Mouse (Mus musculus): ENCODE results near the gene Lepr. TPM values are rescaled to one million over a fixed set of nuclear protein-coding genes. Genes with fewer than 3 reads are reported as not detected.
"Not testable (repeated sequence)": the region's sequence is repeated elsewhere in the genome, so short reads cannot be mapped to it uniquely, and the experiment has no call there.

Gene Lepr
- polyA plus RNA-seq, 1 experiment from 2014 or later = 6.2 TPM

DNA sequence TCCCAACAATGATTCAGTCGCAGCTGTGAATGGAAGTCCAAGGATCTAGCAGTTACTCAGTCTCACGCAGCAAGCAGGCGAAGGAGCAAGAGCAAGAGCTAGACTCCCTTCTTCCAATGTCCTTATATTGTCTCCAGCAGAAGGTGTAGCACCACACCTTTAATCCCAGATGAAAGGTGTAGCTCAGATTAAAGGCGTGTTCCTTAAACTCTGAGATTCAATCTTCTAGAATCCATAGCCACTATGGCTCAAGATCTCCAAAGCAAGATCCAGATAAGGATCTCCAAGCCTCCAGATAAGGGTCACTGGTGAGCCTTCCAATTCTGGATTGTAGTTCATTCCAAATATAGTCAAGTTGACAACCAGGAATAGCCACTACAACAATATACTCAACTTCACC lies 126.7 kb downstream of the Lepr start, which contains the start of gene B020004J07Rik:
B020004J07Rik (minus strand) TSS at position 101 of the 400 bp plus-strand sequence.
- WGBS = 97% methylated on average over 3 of the region's 4 CpGs
- not testable (repeated sequence) for H3K27me3 ChIP-seq (ENCODE audit: control insufficient read depth, insufficient read depth, low read length); ATAC-seq (ENCODE audit: low FRiP score); H3K4me1 ChIP-seq (replicated peaks; ENCODE audit: control insufficient read depth, insufficient read depth, low read length); H3K36me3 ChIP-seq (replicated peaks; ENCODE audit: control insufficient read depth, insufficient read depth); H3K9ac ChIP-seq; H3K9me3 ChIP-seq (ENCODE audit: control insufficient read depth, low read length); DNase-seq (ENCODE audit: low spot score); H3K27ac ChIP-seq; H3K4me2 ChIP-seq (replicated peaks); H3K4me3 ChIP-seq (replicated peaks; ENCODE audit: low read length)

DNA sequence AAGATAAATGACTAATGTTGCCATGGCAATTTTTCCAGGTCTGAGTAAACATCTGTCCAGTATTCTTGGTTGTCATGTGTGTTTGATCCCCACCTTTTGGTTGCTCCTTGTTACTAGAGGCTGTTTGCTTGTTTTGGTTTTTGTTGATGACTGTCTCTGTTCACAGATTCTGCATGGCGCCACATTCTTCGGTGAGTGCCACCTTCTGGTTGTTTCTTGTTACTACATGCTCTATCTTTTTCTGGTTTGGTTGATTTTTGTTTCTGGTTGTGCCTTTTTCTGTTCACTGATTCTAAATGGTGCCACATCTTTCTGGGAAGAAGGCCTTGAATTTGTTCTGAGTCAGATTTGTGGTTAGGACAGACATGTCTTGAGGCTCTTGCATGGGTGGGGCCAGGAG lies 133.7 kb downstream of the Lepr start:
- Histone ChIP-seq H3K27ac (no peak overlapping the region), H3K36me3 (replicated peaks; ENCODE audit: control insufficient read depth, insufficient read depth) (no peaks in the 10 kb centered on the region), H3K27me3 (ENCODE audit: control insufficient read depth, insufficient read depth, low read length) (no peaks in the 10 kb centered on the region), H3K4me2 (replicated peaks) (no peak overlapping the region), H3K4me3 (replicated peaks; ENCODE audit: low read length) (no peak overlapping the region), H3K4me1 (replicated peaks; ENCODE audit: control insufficient read depth, insufficient read depth, low read length) (no peaks in the 10 kb centered on the region), H3K9me3 (ENCODE audit: control insufficient read depth, low read length) (peaks cover 14% of the 10 kb centered on the region), H3K9ac (no peak overlapping the region)
- ATAC-seq (ENCODE audit: low FRiP score) = no peak
- 63% methylated on average over 2 of the region's 2 CpGs for WGBS
- DNase-seq (ENCODE audit: low spot score) = no peak

GRCm38 (mm10) chr4:101860873-101861272 lies 143.7 kb downstream of the Lepr start:
- no peak for ATAC-seq (ENCODE audit: low FRiP score)
- H3K9ac ChIP-seq = no peak overlapping the region
- H3K4me1 ChIP-seq (replicated peaks; ENCODE audit: control insufficient read depth, insufficient read depth, low read length) = no peaks in the 10 kb centered on the region
- H3K36me3 ChIP-seq (replicated peaks; ENCODE audit: control insufficient read depth, insufficient read depth) = no peaks in the 10 kb centered on the region
- H3K9me3 ChIP-seq (ENCODE audit: control insufficient read depth, low read length) = no peaks in the 10 kb centered on the region
- H3K4me3 ChIP-seq (replicated peaks; ENCODE audit: low read length) = no peak overlapping the region
- no peaks in the 10 kb centered on the region for H3K27me3 ChIP-seq (ENCODE audit: control insufficient read depth, insufficient read depth, low read length)
- no peak overlapping the region for H3K27ac ChIP-seq
- 43% methylated on average over 6 of the region's 6 CpGs for WGBS
- DNase-seq (ENCODE audit: low spot score) = no peak
- no peak overlapping the region for H3K4me2 ChIP-seq (replicated peaks)

DNA sequence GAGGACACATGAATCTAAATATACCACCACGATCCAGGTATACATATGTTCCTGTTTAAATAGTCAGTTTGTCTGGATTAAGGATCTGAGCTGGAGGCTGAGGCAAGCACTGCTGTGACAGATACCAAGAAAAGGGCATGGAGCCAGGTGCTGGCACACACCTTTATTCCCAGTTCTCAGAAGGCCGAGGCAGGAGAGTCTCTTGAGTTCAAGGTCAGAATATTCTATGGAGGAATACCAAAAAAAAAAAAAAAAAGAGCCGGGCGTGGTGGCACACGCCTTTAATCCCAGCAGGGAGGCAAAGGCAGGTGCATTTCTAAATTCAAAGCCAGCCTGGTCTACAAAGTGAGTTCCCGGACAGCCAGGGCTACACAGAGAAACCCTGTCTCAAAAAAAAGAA lies 145.1 kb downstream of the Lepr start:
- Histone ChIP-seq H3K36me3 (replicated peaks; ENCODE audit: control insufficient read depth, insufficient read depth) (no peaks in the 10 kb centered on the region), H3K4me2 (replicated peaks) (no peak overlapping the region), H3K9me3 (ENCODE audit: control insufficient read depth, low read length) (no peaks in the 10 kb centered on the region), H3K27me3 (ENCODE audit: control insufficient read depth, insufficient read depth, low read length) (no peaks in the 10 kb centered on the region), H3K4me1 (replicated peaks; ENCODE audit: control insufficient read depth, insufficient read depth, low read length) (no peaks in the 10 kb centered on the region), H3K4me3 (replicated peaks; ENCODE audit: low read length) (no peak overlapping the region), H3K9ac (no peak overlapping the region), H3K27ac (no peak overlapping the region)
- ATAC-seq (ENCODE audit: low FRiP score) (no peak), DNase-seq (ENCODE audit: low spot score) (no peak)
- WGBS = 93% methylated on average over 6 of the region's 6 CpGs

Other genes starting within 250 kb of the Lepr start
- gene Dnajc6, start 220.8 kb upstream of the Lepr start, polyA plus RNA-seq (2014; fragmentation: Nextera tagmentation; extraction: Ambion mirVana) = 66.1 and 76.6 TPM in 2 replicates
- gene Leprot, start 69.7 kb upstream of the Lepr start, polyA plus RNA-seq (2014; fragmentation: Nextera tagmentation; extraction: Ambion mirVana) = 84.7 and 90.7 TPM in 2 replicates
- gene B020004J07Rik, start 126.6 kb downstream of the Lepr start, polyA plus RNA-seq (2014; fragmentation: Nextera tagmentation; extraction: Ambion mirVana) = not detected in 2 replicates
- gene C130073F10Rik, start 176.4 kb downstream of the Lepr start, polyA plus RNA-seq (2014; fragmentation: Nextera tagmentation; extraction: Ambion mirVana) = not detected in 2 replicates
- not detected in 2 replicates for gene Gm12800, start 191.7 kb downstream of the Lepr start, polyA plus RNA-seq (2014; fragmentation: Nextera tagmentation; extraction: Ambion mirVana)
- gene Gm12794, start 223.0 kb downstream of the Lepr start, polyA plus RNA-seq (2014; fragmentation: Nextera tagmentation; extraction: Ambion mirVana) = not detected in 2 replicates

Measured in hindbrain, embryonic 14.5 days (tissue).